Mouse (Mus musculus) hindbrain, embryonic 11.5 days (tissue): ENCODE results near the gene Sfxn3. TPM values are rescaled to one million over a fixed set of nuclear protein-coding genes. Genes with fewer than 3 reads are reported as not detected.
A peak's percentile ranks its signal among the peaks of the same experiment; 100 is the strongest.

Source experiments
- ATAC-seq: fragments of 200-750 bp; cut with Nextera tagmentation; 2 replicates; pipeline ENCODE4 v1.8.0; 2017; ENCODE audit warnings: mild to moderate bottlenecking, moderate TSS enrichment, moderate library complexity; ENCODE audit not compliant: low FRiP score
- DNase-seq: peaks from one replicate; pipeline ENCODE4 v3.0.0-alpha.2; 2015; ENCODE audit warnings: low spot score
- H3K27ac ChIP-seq: fragments of 300-500 bp; sonication (generic); 2 replicates; pipeline ENCODE4 v1.5.1; 2014; ENCODE audit warnings: mild to moderate bottlenecking, low read depth, low read length
- H3K27me3 ChIP-seq: fragments of 300-500 bp; sonication (generic); 2 replicates; pipeline ENCODE4 v1.6.1; 2014; ENCODE audit warnings: mild to moderate bottlenecking, low read length, moderate library complexity, mixed read lengths; ENCODE audit not compliant: control insufficient read depth, insufficient read depth
- H3K36me3 ChIP-seq: fragments of 300-500 bp; sonication (generic); 2 replicates; pipeline ENCODE4 v1.6.1; 2014; ENCODE audit warnings: mild to moderate bottlenecking, low read length, moderate library complexity, mixed read lengths; ENCODE audit not compliant: control insufficient read depth, insufficient read depth
- H3K4me1 ChIP-seq: fragments of 300-500 bp; sonication (generic); replicated peaks from 2 replicates; pipeline ENCODE4 v1.6.1; 2014; ENCODE audit warnings: low read length, mixed read lengths; ENCODE audit not compliant: control insufficient read depth, insufficient read depth
- H3K4me2 ChIP-seq: fragments of 300-500 bp; sonication (generic); replicated peaks from 2 replicates; pipeline ENCODE4 v1.6.1; 2014; ENCODE audit warnings: mild to moderate bottlenecking, low read depth, low read length
- H3K4me3 ChIP-seq: fragments of 300-500 bp; sonication (generic); 2 replicates; pipeline ENCODE4 v1.5.1; 2014; ENCODE audit warnings: low read depth, low read length
- H3K9ac ChIP-seq: fragments of 300-500 bp; sonication (generic); 2 replicates; pipeline ENCODE4 v1.6.1; 2014; ENCODE audit warnings: low read depth, low read length
- H3K9me3 ChIP-seq: fragments of 300-500 bp; sonication (generic); 2 replicates; pipeline ENCODE4 v1.6.1; 2016; ENCODE audit warnings: low read length; ENCODE audit not compliant: control insufficient read depth
- WGBS: fragments of 180-500 bp; shearing (Covaris S2); extraction: QIAGEN DNeasy Blood & Tissue Kit; methylation state at CpG from one replicate; pipeline ENCODE4 v1.1.7; 2014; 5-methylcytosine and 5-hydroxymethylcytosine counted together
- polyA plus RNA-seq: library from polyadenylated mRNA; unstranded; fragments of >200 nt; fragmentation: Nextera tagmentation; extraction: Ambion mirVana; gene quantifications from 2 replicates; pipeline ENCODE4 v1.2.1, GENCODE M21; 2014

The Sfxn3 gene
- polyA plus RNA-seq, 1 experiment from 2014 or later: 23.8 TPM

DNA sequence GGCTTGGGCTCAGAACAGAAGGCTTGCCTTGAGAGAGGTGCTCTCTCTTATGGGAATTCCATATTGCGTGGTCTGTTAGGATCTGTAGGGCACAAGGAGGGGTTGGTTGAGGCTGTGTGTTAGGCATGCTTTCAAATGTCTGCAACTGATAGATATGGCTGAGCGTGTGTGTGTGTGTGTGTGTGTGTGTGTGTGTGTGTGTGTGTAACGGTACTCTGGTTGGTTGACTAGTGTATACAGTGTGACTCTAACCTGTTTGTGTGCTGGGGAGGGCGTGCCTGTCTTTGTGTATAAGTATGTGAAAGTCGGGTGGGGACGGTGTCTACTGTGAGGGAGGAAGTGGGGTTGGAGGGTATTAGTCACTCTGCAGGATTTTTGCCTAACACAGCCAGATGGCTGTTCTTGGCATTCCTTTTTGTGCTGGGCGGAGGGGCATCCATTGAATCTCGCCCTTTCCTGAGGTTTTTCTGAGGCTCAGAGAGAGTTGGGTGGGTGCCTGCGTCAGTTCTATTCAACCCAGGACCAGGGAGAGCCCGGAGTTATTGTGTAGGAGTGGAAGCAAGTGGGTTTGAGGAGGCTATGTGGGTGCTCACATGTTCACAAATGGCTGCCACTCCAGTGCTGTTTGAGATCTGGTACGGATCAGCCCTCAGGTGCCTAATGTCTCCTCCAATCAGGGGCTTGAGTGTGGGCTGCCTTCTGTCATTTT is 786 bp downstream of the Sfxn3 start:
- H3K9ac ChIP-seq: peak overlapping the region; percentile 74
- peaks cover 8% of the 10 kb centered on the region; the same call in 1 of the 2 replicates for H3K4me1 ChIP-seq
- no peaks in the 10 kb centered on the region for H3K9me3 ChIP-seq
- H3K27me3 ChIP-seq: peaks cover 15% of the 10 kb centered on the region
- no peaks in the 10 kb centered on the region for H3K36me3 ChIP-seq
- 51% methylated on average over 11 of the region's 11 CpGs for WGBS
- peak overlapping the region; percentile 55 for H3K4me2 ChIP-seq
- ATAC-seq: peak; percentile 45
- peak overlapping the region; percentile 43; the same call in 1 of the 2 replicates for H3K27ac ChIP-seq
- H3K4me3 ChIP-seq: peak overlapping the region; percentile 46
- DNase-seq: no peak

DNA sequence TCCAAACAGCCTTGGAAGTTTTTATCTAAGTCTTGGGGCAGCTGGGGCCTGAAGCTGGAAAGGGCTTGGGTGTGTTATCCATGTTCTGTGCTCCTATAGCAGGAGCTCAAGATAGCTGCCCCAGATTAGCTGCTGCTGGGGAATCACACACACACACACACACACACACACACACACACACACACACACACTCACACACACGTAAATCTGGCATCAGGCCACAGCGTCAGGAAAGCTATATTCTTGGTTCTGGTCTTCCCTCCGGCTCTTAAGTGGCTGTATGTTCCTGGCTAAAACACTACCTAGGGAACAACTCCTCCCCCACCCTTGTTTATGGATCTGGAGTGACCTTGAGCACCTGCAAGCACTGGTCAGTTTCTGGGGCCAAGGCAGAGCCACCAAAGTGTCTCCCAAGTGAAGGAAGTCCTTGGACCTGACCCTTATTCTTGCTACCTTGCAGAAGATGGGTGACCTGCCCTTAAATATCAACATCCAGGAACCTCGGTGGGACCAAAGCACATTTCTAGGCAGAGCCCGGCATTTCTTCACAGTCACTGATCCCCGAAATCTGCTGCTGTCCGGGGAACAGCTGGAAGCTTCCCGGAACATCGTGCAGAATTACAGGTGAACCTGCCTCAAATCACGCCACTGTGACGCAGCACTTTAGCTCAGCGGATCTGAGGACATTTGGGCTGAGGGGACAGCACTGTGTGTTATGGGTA is 1.5 kb downstream of the Sfxn3 start:
- Histone ChIP-seq H3K36me3 (no peaks in the 10 kb centered on the region), H3K4me1 (peaks cover 8% of the 10 kb centered on the region; the same call in 1 of the 2 replicates), H3K27me3 (peaks cover 15% of the 10 kb centered on the region), H3K9me3 (no peaks in the 10 kb centered on the region), H3K27ac (no peak overlapping the region), H3K4me2 (peak overlapping the region; percentile 55), H3K9ac (0 out of 2 replicates have a peak overlapping the region, but pooled peaks have one; percentile 4), H3K4me3 (no peak overlapping the region; the same call in 1 of the 2 replicates)
- ATAC-seq: no peak
- 83% methylated on average over 12 of the region's 12 CpGs for WGBS
- DNase-seq: no peak

DNA sequence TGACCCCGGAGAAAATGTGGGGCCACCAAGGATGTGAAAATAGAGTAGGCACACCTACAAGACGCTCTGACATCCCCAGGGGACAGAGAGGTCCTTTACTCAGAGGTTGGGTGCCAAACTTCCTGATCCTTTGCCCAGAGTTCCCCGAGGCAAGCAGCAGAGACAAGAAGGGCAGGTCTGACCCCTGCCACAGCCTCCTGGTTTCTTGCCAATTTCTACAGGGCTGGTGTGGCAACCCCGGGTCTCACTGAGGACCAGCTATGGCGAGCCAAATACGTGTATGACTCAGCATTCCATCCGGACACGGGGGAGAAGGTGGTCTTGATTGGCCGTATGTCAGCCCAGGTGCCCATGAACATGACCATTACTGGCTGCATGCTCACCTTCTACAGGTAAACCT is 2.2 kb downstream of the Sfxn3 start:
- 81% methylated on average over 9 of the region's 9 CpGs for WGBS
- H3K4me2 ChIP-seq: no peak overlapping the region

DNA sequence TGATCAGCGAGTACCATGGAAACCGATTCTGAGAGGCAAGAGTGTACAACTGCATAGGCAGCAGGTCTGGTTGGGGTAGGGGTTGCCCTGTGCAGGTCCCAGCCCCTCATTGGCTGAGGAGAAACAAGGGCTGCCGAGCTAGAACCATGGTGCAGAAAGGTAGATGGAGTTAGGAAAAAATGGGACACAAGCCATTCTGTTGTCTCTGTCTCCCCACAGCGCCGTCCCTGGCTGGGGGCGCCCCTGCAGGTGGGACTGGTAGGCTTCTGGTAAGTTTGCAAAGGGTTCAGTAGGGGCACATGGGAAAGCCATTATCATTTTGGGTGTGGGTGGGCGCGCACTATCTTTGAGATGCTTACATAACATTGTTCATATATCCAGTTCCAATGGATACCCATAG is 6.1 kb downstream of the Sfxn3 start:
- Histone ChIP-seq H3K4me2 (no peak overlapping the region), H3K36me3 (no peaks in the 10 kb centered on the region), H3K4me1 (no peaks in the 10 kb centered on the region; the same call in 1 of the 2 replicates), H3K9ac (no peak overlapping the region), H3K4me3 (no peak overlapping the region), H3K27ac (no peak overlapping the region), H3K27me3 (0 out of 2 replicates have a peak, but pooled peaks cover 2% of the 10 kb centered on the region), H3K9me3 (no peaks in the 10 kb centered on the region)
- WGBS: 84% methylated on average over 8 of the region's 8 CpGs
- ATAC-seq: no peak
- DNase-seq: no peak

More for the DNA sequence above, 2.2 kb downstream of the Sfxn3 start:
- H3K9ac ChIP-seq: no peak overlapping the region
- no peaks in the 10 kb centered on the region for H3K9me3 ChIP-seq
- no peak for DNase-seq
- H3K4me1 ChIP-seq: peaks cover 8% of the 10 kb centered on the region; the same call in 1 of the 2 replicates
- no peak overlapping the region for H3K27ac ChIP-seq
- no peak for ATAC-seq
- H3K4me3 ChIP-seq: no peak overlapping the region
- H3K36me3 ChIP-seq: no peaks in the 10 kb centered on the region
- H3K27me3 ChIP-seq: peaks cover 15% of the 10 kb centered on the region

DNA sequence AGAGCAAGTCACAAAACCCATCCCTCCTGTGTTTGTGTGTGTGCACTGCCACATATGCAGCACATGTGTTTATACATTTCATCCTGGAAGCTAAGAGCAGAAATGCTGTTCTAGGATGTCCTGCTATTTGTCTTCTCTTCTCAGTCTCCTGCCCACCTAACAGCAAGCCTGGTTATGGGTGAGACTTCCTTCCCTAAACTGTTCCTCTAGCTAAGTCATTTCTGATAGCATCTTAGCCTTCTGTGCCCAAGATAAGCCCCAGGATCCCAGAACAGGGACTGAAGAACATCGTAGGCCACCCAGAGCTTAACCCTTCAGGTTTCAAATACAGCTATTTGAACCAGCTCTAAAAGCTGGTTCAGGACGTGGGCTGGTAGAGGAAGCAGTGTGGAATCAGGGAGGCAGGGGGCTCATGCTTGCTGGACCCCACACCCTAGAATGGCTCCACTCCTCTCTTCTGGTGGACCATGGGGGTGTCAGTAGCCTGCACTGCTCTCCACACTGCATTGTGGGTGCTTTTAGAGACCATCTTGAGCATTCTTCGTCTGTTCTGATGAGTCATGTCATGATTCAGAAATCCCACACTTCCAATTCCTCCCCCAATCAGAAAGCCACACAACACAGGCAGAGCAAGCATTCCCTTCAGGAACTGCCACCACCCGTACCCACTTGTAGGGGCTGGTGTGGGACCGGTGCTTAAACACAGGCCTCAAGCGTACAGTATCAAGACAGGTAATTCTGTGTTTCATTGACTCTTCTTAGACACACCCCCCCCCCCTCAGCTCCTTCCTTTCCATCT is 7.8 kb downstream of the Sfxn3 start:
- 89% methylated on average over 6 of the region's 6 CpGs for WGBS
- DNase-seq: no peak
- Histone ChIP-seq H3K9me3 (no peaks in the 10 kb centered on the region), H3K4me2 (no peak overlapping the region), H3K27me3 (0 out of 2 replicates have a peak, but pooled peaks cover 2% of the 10 kb centered on the region), H3K4me3 (no peak overlapping the region), H3K36me3 (no peaks in the 10 kb centered on the region), H3K4me1 (no peaks in the 10 kb centered on the region; the same call in 1 of the 2 replicates), H3K27ac (no peak overlapping the region), H3K9ac (no peak overlapping the region)
- ATAC-seq: no peak

DNA sequence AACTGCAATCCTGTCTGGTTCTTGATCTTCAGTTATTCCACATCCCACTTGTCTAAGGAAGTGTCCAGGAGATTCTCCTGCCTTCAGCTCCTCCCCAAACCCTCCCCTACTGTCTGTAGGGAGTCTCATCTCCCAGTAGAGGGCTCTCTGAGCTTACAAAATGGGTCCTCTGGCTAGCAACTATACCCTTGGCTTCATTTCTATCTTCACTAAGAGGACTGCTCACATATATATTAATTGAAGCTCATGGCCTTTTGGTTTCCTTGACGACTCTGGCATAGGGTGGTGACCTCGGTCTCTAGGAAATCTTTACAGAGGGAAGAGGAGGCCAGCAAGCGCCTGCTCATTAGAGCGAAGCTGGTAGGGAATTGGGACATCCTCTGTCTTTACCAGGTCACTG is 9.1 kb downstream of the Sfxn3 start:
- Histone ChIP-seq H3K27ac (no peak overlapping the region), H3K4me2 (no peak overlapping the region)
- WGBS: 32% methylated on average over 4 of the region's 4 CpGs

DNA sequence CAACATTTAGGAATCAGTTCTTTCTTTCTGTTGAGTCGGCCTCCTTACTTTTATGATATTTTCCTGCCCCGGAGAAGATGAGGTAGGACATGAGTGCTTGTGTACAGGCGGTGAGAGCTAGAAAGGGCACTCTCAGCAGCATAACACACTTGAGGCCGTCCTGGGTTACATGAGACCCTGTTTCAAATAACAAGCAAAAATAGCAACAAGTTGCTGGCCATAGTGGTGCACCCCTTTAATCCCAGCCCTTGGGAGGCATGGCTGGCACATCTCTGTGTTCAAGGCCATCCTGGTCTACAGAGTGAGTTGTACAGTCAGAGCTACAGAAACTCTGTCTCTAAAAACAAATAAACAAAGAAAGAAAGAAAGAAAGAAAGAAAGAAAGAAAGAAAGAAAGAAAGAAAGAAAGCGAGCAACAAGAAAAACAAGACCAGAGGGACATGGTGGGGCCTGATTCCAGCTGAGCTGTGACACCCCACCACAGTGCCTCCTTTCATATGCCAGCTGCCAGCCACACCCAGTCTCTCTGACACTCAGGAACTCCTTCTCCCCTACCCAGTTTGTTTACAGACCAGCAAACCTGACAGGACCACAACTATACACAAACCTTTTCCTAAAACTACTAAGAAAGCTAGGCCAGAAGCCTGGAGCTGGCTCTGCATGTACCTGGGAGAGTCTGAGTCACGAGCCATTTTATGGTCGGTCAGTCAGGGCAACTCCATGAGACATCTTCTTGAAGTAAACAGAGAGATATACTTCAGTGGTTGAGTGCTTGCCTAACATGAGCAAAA is 9.8 kb downstream of the Sfxn3 start:
- no peak overlapping the region for H3K27ac ChIP-seq
- 81% methylated on average over 7 of the region's 7 CpGs for WGBS
- 0 out of 2 replicates have a peak, but pooled peaks cover 2% of the 10 kb centered on the region for H3K27me3 ChIP-seq
- no peaks in the 10 kb centered on the region for H3K9me3 ChIP-seq
- no peak for DNase-seq
- H3K9ac ChIP-seq: peak overlapping the region; percentile 89; the same call in 1 of the 2 replicates
- no peak overlapping the region for H3K4me3 ChIP-seq
- H3K4me1 ChIP-seq: no peaks in the 10 kb centered on the region; the same call in 1 of the 2 replicates
- H3K4me2 ChIP-seq: peak overlapping the region; percentile 60
- ATAC-seq: no peak
- H3K36me3 ChIP-seq: no peaks in the 10 kb centered on the region

More for the DNA sequence above, 9.1 kb downstream of the Sfxn3 start:
- Histone ChIP-seq H3K4me3 (no peak overlapping the region), H3K4me1 (no peaks in the 10 kb centered on the region; the same call in 1 of the 2 replicates), H3K27me3 (0 out of 2 replicates have a peak, but pooled peaks cover 2% of the 10 kb centered on the region), H3K9me3 (no peaks in the 10 kb centered on the region), H3K36me3 (no peaks in the 10 kb centered on the region), H3K9ac (no peak overlapping the region)
- peak; percentile 44 for DNase-seq
- ATAC-seq: no peak

DNA sequence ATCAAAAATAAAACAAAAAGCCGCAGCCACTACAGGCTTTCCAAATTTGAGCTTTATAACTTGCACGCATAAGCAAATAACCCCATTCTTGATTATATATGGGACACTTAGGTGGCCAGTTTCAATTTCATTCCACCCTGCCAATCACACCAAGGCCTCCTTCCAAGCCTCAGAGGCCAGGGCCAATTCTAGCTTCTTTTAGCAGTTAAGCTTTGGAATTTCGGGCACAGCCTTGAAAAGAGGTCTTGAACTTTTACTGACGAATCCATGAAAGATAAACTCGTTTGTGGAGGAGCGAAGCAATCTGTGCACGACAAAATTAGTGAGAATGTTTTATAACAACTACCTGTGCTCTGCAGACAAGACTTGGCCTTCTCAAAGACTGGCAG is 10.4 kb downstream of the Sfxn3 start:
- peak overlapping the region; percentile 89 for H3K9ac ChIP-seq
- H3K9me3 ChIP-seq: no peaks in the 10 kb centered on the region
- H3K27me3 ChIP-seq: 0 out of 2 replicates have a peak, but pooled peaks cover 2% of the 10 kb centered on the region
- WGBS: 51% methylated on average over 7 of the region's 7 CpGs
- ATAC-seq (no peak), DNase-seq (no peak)
- peak overlapping the region; percentile 97 for H3K27ac ChIP-seq
- H3K4me3 ChIP-seq: peak overlapping the region; percentile 65
- H3K4me2 ChIP-seq: peak overlapping the region; percentile 60
- H3K36me3 ChIP-seq: no peaks in the 10 kb centered on the region
- H3K4me1 ChIP-seq: no peaks in the 10 kb centered on the region; the same call in 1 of the 2 replicates
